Mouse (Mus musculus) CH12.LX (cell line): ENCODE results near the gene Son.

ENCODE experiments used
- BHLHE40 ChIP-seq: IDR thresholded peaks from 2 replicates; pipeline ENCODE4 v1.6.1; 2011; ENCODE audit warnings: mild to moderate bottlenecking, low read depth, low read length, improper control_type of control experiment
- CTCF ChIP-seq, 2 experiments: IDR thresholded peaks in 1 of 2; conservative IDR thresholded peaks in 1 of 2; 2 replicates each; pipeline ENCODE4 v1.5.1; 2011 to 2012; ENCODE audit warnings: low read depth in 2 of 2, low read length in 2 of 2, improper control_type of control experiment in 1 of 2, inconsistent platforms in 1 of 2, mild to moderate bottlenecking in 1 of 2, moderate library complexity in 1 of 2
- ELF1 ChIP-seq: IDR thresholded peaks from 2 replicates; pipeline ENCODE4 v1.6.1; 2014; ENCODE audit warnings: low read depth, mild to moderate bottlenecking, inconsistent platforms, low read length, improper control_type of control experiment
- HCFC1 ChIP-seq: IDR thresholded peaks from 2 replicates; pipeline ENCODE4 v1.6.1; 2012; ENCODE audit warnings: low read depth, mild to moderate bottlenecking, inconsistent platforms, low read length, improper control_type of control experiment
- JUND ChIP-seq: conservative IDR thresholded peaks from 2 replicates; pipeline ENCODE4 v1.6.1; 2011; ENCODE audit warnings: low read depth, low read length, improper control_type of control experiment
- USF2 ChIP-seq: conservative IDR thresholded peaks from 2 replicates; pipeline ENCODE4 v1.6.1; 2011; ENCODE audit warnings: low read depth, low read length, improper control_type of control experiment
- ZC3H11A ChIP-seq: IDR thresholded peaks from 2 replicates; pipeline ENCODE4 v1.6.1; 2012; ENCODE audit warnings: low read depth, mild to moderate bottlenecking, inconsistent platforms, low read length, improper control_type of control experiment
- ZKSCAN1 ChIP-seq: IDR thresholded peaks from 2 replicates; pipeline ENCODE4 v1.6.1; 2012; ENCODE audit warnings: low read depth, inconsistent platforms, low read length, improper control_type of control experiment, borderline replicate concordance

GRCm38 (mm10) chr16:91627831-91628230, 19.5 kb upstream of the Son start:
- TF ChIP-seq CTCF (conservative IDR thresholded peaks at IDR 0.05 in 1 of 2, IDR thresholded peaks at IDR 0.05 in 1 of 2; ENCODE audit: low read depth in 2 of 2, low read length in 2 of 2) (no peak), BHLHE40 (no peak), HCFC1 (no peak), ELF1 (no peak), ZKSCAN1 (no peak), ZC3H11A (no peak), USF2 (no peak), JUND (no peak)
